ENCODE assay signal across 21 mouse cellular contexts in genomic region chr6:27781371-27781770, GRCm38 (mm10).
A peak's percentile ranks its signal among the peaks of the same experiment; 100 is the strongest.
DNase-seq lines count a peak whose midpoint lies in the region; ATAC-seq and TF ChIP-seq lines count a peak whose summit lies in the region.
"Had no signal": no experiment of that assay in that cellular context is flagged by ENCODE, and none has a peak within 500 bp of the region (broad histone marks: within the 10 kb centered on the region; RNA-seq: fewer than 3 reads in every experiment).

No protein-coding gene starts in this region.

- DNase-seq in G1E (ENCODE audit: low spot score), result no peak
- no peak for DNase-seq in cerebellum, adult 11 months
- no peak for DNase-seq in lung, postnatal 14 days
- DNase-seq: adrenal gland, adult 2 months; adrenal gland, adult 8-10 months; adrenal gland, postnatal 10 days; adrenal gland, postnatal 14 days; adrenal gland, postnatal 25 days; adrenal gland, postnatal 36 days; B cell, adult 2 months; cerebellum, adult 11-12 months; cerebellum, adult 18-20 months; cerebellum, adult 2 months; cerebellum, adult 8-10 months had no signal

- 65% methylated on average over 3 of the region's 3 CpGs for WGBS in intestine, embryonic 15.5 days
- 38% methylated on average over 3 of the region's 3 CpGs for WGBS in intestine, postnatal 0 days
- 62% methylated on average over 3 of the region's 3 CpGs for WGBS in intestine, embryonic 16.5 days

- H3K36me3 ChIP-seq in intestine, embryonic 15.5 days, result no peaks in the 10 kb centered on the region
- H3K36me3 ChIP-seq in intestine, postnatal 0 days (ENCODE audit: control insufficient read depth, insufficient read depth), result no peaks in the 10 kb centered on the region
- H3K36me3 ChIP-seq in G1E (replicated peaks), result no peaks in the 10 kb centered on the region
- H3K36me3 ChIP-seq in intestine, embryonic 16.5 days (ENCODE audit: control insufficient read depth, insufficient read depth, low read length), result no peaks in the 10 kb centered on the region

- H3K4me1 ChIP-seq in intestine, embryonic 15.5 days (replicated peaks), result no peaks in the 10 kb centered on the region
- no peaks in the 10 kb centered on the region for H3K4me1 ChIP-seq in intestine, postnatal 0 days (replicated peaks; ENCODE audit: control insufficient read depth, insufficient read depth, low read length)
- no peaks in the 10 kb centered on the region for H3K4me1 ChIP-seq in G1E (ENCODE audit: insufficient read depth, low read depth, low read length)
- H3K4me1 ChIP-seq in intestine, embryonic 16.5 days (ENCODE audit: control insufficient read depth, insufficient read depth, low read length), result no peaks in the 10 kb centered on the region

- no peak overlapping the region for H3K4me3 ChIP-seq in intestine, embryonic 15.5 days (replicated peaks)
- no peak overlapping the region for H3K4me3 ChIP-seq in intestine, postnatal 0 days (ENCODE audit: low read depth, low read length)
- no peak overlapping the region for H3K4me3 ChIP-seq in G1E (ENCODE audit: low read depth, low read length)
- no peak overlapping the region for H3K4me3 ChIP-seq in intestine, embryonic 16.5 days (ENCODE audit: low read length)

- TF ChIP-seq CTCF in intestine, postnatal 0 days (IDR thresholded peaks at IDR 0.05; ENCODE audit: low read depth), result no peak
- no peak for TF ChIP-seq CTCF in G1E (IDR thresholded peaks at IDR 0.05; ENCODE audit: low read depth, low read length)

- ATAC-seq in intestine, embryonic 15.5 days, result peak; percentile 70
- ATAC-seq in intestine, postnatal 0 days, result no peak
- ATAC-seq in G1E (ENCODE audit: extremely low read depth, insufficient number of reproducible peaks, low FRiP score, poor library complexity, severe bottlenecking), result peak; percentile 74
- ATAC-seq in intestine, embryonic 16.5 days, result peak; percentile 87
- ATAC-seq: activated CD4-positive, CD25-positive, alpha-beta regulatory T cell, adult 4 months; CD4-positive, CD25-positive, alpha-beta regulatory T cell, adult 4 months; Patski had no signal

- H3K9ac ChIP-seq in intestine, embryonic 15.5 days, result no peak overlapping the region
- no peak overlapping the region for H3K9ac ChIP-seq in intestine, postnatal 0 days (ENCODE audit: low read depth, low read length)
- no peak overlapping the region for H3K9ac ChIP-seq in intestine, embryonic 16.5 days (ENCODE audit: low read depth, low read length)

- no peak overlapping the region for H3K4me2 ChIP-seq in intestine, embryonic 15.5 days (replicated peaks)
- no peak overlapping the region for H3K4me2 ChIP-seq in intestine, postnatal 0 days (replicated peaks; ENCODE audit: low read depth)
- H3K4me2 ChIP-seq in intestine, embryonic 16.5 days (ENCODE audit: low read depth, low read length), result no peak overlapping the region

- H3K27me3 ChIP-seq in intestine, embryonic 15.5 days (replicated peaks), result no peaks in the 10 kb centered on the region
- H3K27me3 ChIP-seq in intestine, postnatal 0 days (replicated peaks; ENCODE audit: control insufficient read depth, insufficient read depth, low read length), result no peaks in the 10 kb centered on the region
- no peaks in the 10 kb centered on the region for H3K27me3 ChIP-seq in G1E (ENCODE audit: insufficient read depth, low read length)
- H3K27me3 ChIP-seq in intestine, embryonic 16.5 days (replicated peaks; ENCODE audit: control insufficient read depth, insufficient read depth, low read length), result no peaks in the 10 kb centered on the region
- H3K27me3 ChIP-seq: CH12.LX, Patski had no signal

- H3K27ac ChIP-seq in intestine, embryonic 15.5 days, result no peak overlapping the region
- H3K27ac ChIP-seq in intestine, postnatal 0 days (ENCODE audit: low read depth, low read length), result no peak overlapping the region
- no peak overlapping the region for H3K27ac ChIP-seq in intestine, embryonic 16.5 days (ENCODE audit: low read length)

- H3K9me3 ChIP-seq in intestine, embryonic 15.5 days, result no peaks in the 10 kb centered on the region
- no peaks in the 10 kb centered on the region for H3K9me3 ChIP-seq in intestine, postnatal 0 days (ENCODE audit: control insufficient read depth)
- H3K9me3 ChIP-seq in G1E (replicated peaks), result no peaks in the 10 kb centered on the region
- H3K9me3 ChIP-seq in intestine, embryonic 16.5 days (ENCODE audit: control insufficient read depth, low read length), result no peaks in the 10 kb centered on the region
